In the genomic region with DNA sequence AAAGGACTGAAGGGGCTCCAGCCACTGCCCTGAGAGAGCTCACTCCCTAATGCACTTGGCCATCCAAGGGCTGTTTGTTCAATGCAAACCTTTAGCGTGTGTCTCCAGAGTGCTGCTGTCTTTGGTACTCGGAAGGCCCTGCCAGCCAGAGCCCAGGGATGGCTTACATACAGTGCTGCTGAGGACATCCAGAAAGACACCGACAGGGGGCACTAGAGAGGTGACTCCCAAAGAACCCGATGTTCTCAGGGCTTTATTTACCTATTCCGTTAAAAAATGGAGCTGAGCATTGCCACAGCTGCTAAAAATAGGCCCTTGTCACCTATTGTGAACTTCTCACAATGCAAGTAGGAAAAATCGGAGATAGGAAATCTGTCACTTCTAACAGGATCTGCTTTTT, we compare ENCODE assay signal across 12 mouse cellular contexts. TPM values are rescaled to one million over a fixed set of nuclear protein-coding genes. Genes with fewer than 3 reads are reported as not detected.
DNase-seq lines count a peak whose midpoint lies in the region; ATAC-seq and TF ChIP-seq lines count a peak whose summit lies in the region.
"Had no signal": no experiment of that assay in that cellular context is flagged by ENCODE, and none has a peak within 500 bp of the region (broad histone marks: within the 10 kb centered on the region; RNA-seq: fewer than 3 reads in every experiment).

No protein-coding gene starts in this region.

- TF ChIP-seq EP300 in heart, postnatal 0 days (IDR thresholded peaks at IDR 0.05; ENCODE audit: low read depth): no peak

- H3K36me3 ChIP-seq in heart, postnatal 0 days (replicated peaks; ENCODE audit: control insufficient read depth, insufficient read depth, low read length): no peaks in the 10 kb centered on the region
- H3K36me3 ChIP-seq in ES-E14 (ENCODE audit: control insufficient read depth, insufficient read depth, low read length, poor library complexity, severe bottlenecking): no peaks in the 10 kb centered on the region
- H3K36me3 ChIP-seq in limb, embryonic 10.5 days: no peaks in the 10 kb centered on the region
- H3K36me3 ChIP-seq: embryonic facial prominence, embryonic 12.5 days; heart, embryonic 15.5 days had no signal

- ATAC-seq in heart, postnatal 0 days (ENCODE audit: insufficient read depth, low read depth): no peak; the same call in 1 of the 2 replicates
- ATAC-seq: Patski had no signal

- H3K4me2 ChIP-seq in heart, postnatal 0 days (ENCODE audit: low read depth, low read length): no peak overlapping the region
- H3K4me2 ChIP-seq: embryonic facial prominence, embryonic 12.5 days; heart, embryonic 15.5 days had no signal

- no peak overlapping the region for H3K9ac ChIP-seq in heart, postnatal 0 days (replicated peaks; ENCODE audit: low read depth, low read length)
- H3K9ac ChIP-seq in ES-E14 (ENCODE audit: insufficient read depth, low read depth, low read length, poor library complexity, severe bottlenecking): no peak overlapping the region
- H3K9ac ChIP-seq: embryonic facial prominence, embryonic 12.5 days; heart, embryonic 15.5 days had no signal

- no peaks in the 10 kb centered on the region for H3K27me3 ChIP-seq in heart, postnatal 0 days (ENCODE audit: control insufficient read depth, insufficient read depth, low read length)
- peaks cover 6% of the 10 kb centered on the region; the same call in 1 of the 2 replicates for H3K27me3 ChIP-seq in limb, embryonic 10.5 days (ENCODE audit: low read depth, poor library complexity, severe bottlenecking)
- H3K27me3 ChIP-seq: embryonic facial prominence, embryonic 12.5 days; Patski had no signal

- no peak overlapping the region for H3K27ac ChIP-seq in heart, postnatal 0 days (ENCODE audit: low read depth)
- no peak overlapping the region for H3K27ac ChIP-seq in ES-E14 (ENCODE audit: insufficient read depth, low read depth, low read length, poor library complexity, severe bottlenecking)
- peak overlapping the region; percentile 7; the same call in 1 of the 2 replicates for H3K27ac ChIP-seq in limb, embryonic 10.5 days
- H3K27ac ChIP-seq: embryonic facial prominence, embryonic 12.5 days; heart, embryonic 15.5 days had no signal

- H3K4me3 ChIP-seq in heart, postnatal 0 days (ENCODE audit: low read depth, low read length): no peak overlapping the region
- no peak overlapping the region for H3K4me3 ChIP-seq in ES-E14 (ENCODE audit: insufficient read depth in 1 of 2, low read depth in 1 of 2, low read length in 2 of 2, poor library complexity in 1 of 2, severe bottlenecking in 1 of 2)
- no peak overlapping the region for H3K4me3 ChIP-seq in limb, embryonic 10.5 days
- H3K4me3 ChIP-seq: embryonic facial prominence, embryonic 12.5 days; heart, embryonic 15.5 days; myocyte had no signal

- 44% methylated on average over 6 of the region's 6 CpGs for WGBS in heart, postnatal 0 days
- WGBS in limb, embryonic 10.5 days: 72% methylated on average over 6 of the region's 6 CpGs

- in situ Hi-C loops in ES-E14 (cut with MboI; ENCODE audit: low sequenced_read_pairs in 2 of 2, unreplicated experiment in 2 of 2): no loop called here

- TF ChIP-seq CTCF in heart, postnatal 0 days (IDR thresholded peaks at IDR 0.05; ENCODE audit: low read depth): peak; percentile 13; the same call in 1 of the 2 replicates

- no peaks in the 10 kb centered on the region for H3K4me1 ChIP-seq in heart, postnatal 0 days (ENCODE audit: control insufficient read depth, insufficient read depth)
- peaks cover 2 to 9% of the 10 kb centered on the region in 2 experiments; a peak in 2 of 4 replicates for H3K4me1 ChIP-seq in ES-E14 (ENCODE audit: control insufficient read depth in 2 of 2, insufficient read depth in 2 of 2, low read length in 2 of 2, poor library complexity in 1 of 2)
- peaks cover 52% of the 10 kb centered on the region for H3K4me1 ChIP-seq in limb, embryonic 10.5 days

- DNase-seq in heart, postnatal 0 days (ENCODE audit: low spot score): no peak
- DNase-seq in heart, adult 9 months (ENCODE audit: low spot score in 2 of 2): no peak
- peak; percentile 20 for DNase-seq in lung, postnatal 10 days
- DNase-seq in lung, postnatal 4 days: no peak
- peak; percentile 22 for DNase-seq in ES-E14 (ENCODE audit: low read depth, low spot score)
- DNase-seq in limb, embryonic 10.5 days (ENCODE audit: low spot score): no peak
- no peak for DNase-seq in frontal cortex, adult 2 months (ENCODE audit: extremely low spot score in 1 of 2, low spot score in 1 of 2)
- DNase-seq: kidney, adult 11 months had no signal

- H3K9me3 ChIP-seq in heart, postnatal 0 days (replicated peaks; ENCODE audit: control insufficient read depth, low read length): no peaks in the 10 kb centered on the region
- H3K9me3 ChIP-seq in ES-E14 (ENCODE audit: control insufficient read depth, insufficient read depth, low read depth, low read length): no peaks in the 10 kb centered on the region
- H3K9me3 ChIP-seq in limb, embryonic 10.5 days (replicated peaks): no peaks in the 10 kb centered on the region
- H3K9me3 ChIP-seq: embryonic facial prominence, embryonic 12.5 days; heart, embryonic 15.5 days had no signal

TF ChIP-seq in ES-E14, 5 proteins besides CTCF, POLR2A, EP300 and RAD21:
- no peak for TF ChIP-seq ZC3H11A (IDR thresholded peaks at IDR 0.05; ENCODE audit: borderline replicate concordance, low read depth, low read length)
- no peak for TF ChIP-seq HCFC1 (IDR thresholded peaks at IDR 0.05; ENCODE audit: borderline replicate concordance, insufficient read depth, low read length)
- TF ChIP-seq MAFK (IDR thresholded peaks at IDR 0.05; ENCODE audit: insufficient read depth, low read depth, low read length): no peak
- no peak for TF ChIP-seq ZNF384 (IDR thresholded peaks at IDR 0.05; ENCODE audit: low read depth, low read length)
- TF ChIP-seq CHD2 (IDR thresholded peaks at IDR 0.05; ENCODE audit: low read depth, low read length): no peak

RNA-seq across cellular contexts. Expression of a gene that starts 54.7 kb away (rescaled TPM):
- total RNA-seq in heart, postnatal 0 days (2014; rRNA removed; ENCODE audit: low replicate concordance): 15.4 and 18.9 TPM in 2 replicates
- 18.9 and 21.7 TPM in 2 replicates for polyA plus RNA-seq in heart, postnatal 0 days (2015; fragmentation: Nextera tagmentation; extraction: Ambion mirVana)
- 0.48 and 1.4 TPM in 2 replicates for total RNA-seq in ES-E14 (2012; rRNA removed)
- polyA plus RNA-seq in limb, embryonic 10.5 days (2016; fragmentation: Nextera tagmentation; extraction: Ambion mirVana): 11.1 and 14.6 TPM in 2 replicates
- 20.2 and 21.1 TPM in 2 replicates for polyA plus RNA-seq in frontal cortex, adult 2 months (2012; rRNA removed)

RNA-seq across cellular contexts. Expression of a gene that starts 54.7 kb away (rescaled TPM):
- total RNA-seq in heart, postnatal 0 days (2014; rRNA removed; ENCODE audit: low replicate concordance): 0.31 and 0.95 TPM in 2 replicates
- 1.6 and 2.0 TPM in 2 replicates for polyA plus RNA-seq in heart, postnatal 0 days (2015; fragmentation: Nextera tagmentation; extraction: Ambion mirVana)
- total RNA-seq in ES-E14 (2012; rRNA removed): 0.58 and 0.74 TPM in 2 replicates
- polyA plus RNA-seq in limb, embryonic 10.5 days (2016; fragmentation: Nextera tagmentation; extraction: Ambion mirVana): 2.4 and 3.2 TPM in 2 replicates
- polyA plus RNA-seq in frontal cortex, adult 2 months (2012; rRNA removed): 1.5 and 1.6 TPM in 2 replicates

Comparison
In these comparisons a context has a peak if more than half of its experiments do, and no peak if none do; other contexts are left out.
1. DNase-seq: peak in lung, postnatal 10 days (single experiment) and ES-E14 (single experiment); none in heart, postnatal 0 days (single experiment), heart, adult 9 months (0 of 2), lung, postnatal 4 days (0 of 2), limb, embryonic 10.5 days (single experiment) and frontal cortex, adult 2 months (0 of 2).